Mouse (Mus musculus) embryonic fibroblast, embryonic 13.5 days (primary cell): Measurements from ENCODE around the gene Pcbp3.

Source experiments
- CTCF ChIP-seq: IDR thresholded peaks from 2 replicates; pipeline ENCODE4 v1.5.1; 2011; ENCODE audit warnings: mild to moderate bottlenecking, control low read depth, low read length, moderate library complexity, borderline replicate concordance; ENCODE audit not compliant: insufficient read depth
- POLR2A ChIP-seq: IDR thresholded peaks from 2 replicates; pipeline ENCODE4 v1.6.1; 2011; ENCODE audit warnings: low read depth, mild to moderate bottlenecking, control low read depth, low read length, moderate library complexity

DNA sequence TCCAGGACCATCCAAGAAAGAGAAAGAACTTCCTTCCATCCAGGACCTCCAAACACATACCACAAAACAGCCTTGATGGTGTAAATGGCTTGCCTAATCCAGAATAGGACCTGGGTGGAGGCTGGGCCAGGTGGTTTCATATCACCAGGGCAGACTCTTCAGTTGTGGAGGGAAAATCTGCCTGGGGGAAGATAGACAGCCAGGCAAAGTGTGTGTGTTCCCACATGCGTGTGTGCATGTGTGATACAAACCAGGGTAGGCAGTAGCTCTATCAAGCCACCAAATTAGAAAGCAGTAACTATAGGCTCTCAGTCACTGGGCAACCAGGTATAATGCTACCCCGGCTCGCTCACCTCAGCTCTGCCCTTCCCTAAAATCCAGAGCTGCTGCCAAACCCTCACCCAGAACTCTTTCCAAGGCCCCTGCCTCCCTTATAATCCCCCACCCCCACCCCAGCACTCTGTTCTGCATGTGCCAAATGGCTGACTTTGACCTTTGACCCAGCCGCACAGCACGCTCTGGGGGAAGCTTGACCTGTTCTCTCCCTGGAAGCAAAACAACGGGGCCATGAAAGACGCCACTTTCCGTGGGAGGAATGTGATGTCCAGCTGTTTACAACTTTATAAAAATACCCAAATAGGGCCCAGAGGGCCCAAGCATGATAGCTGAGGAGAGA, 45.9 kb upstream of the Pcbp3 start:
- TF ChIP-seq CTCF (no peak), POLR2A (no peak)
